Comparison of ENCODE assay signal across 9 mouse cellular contexts in genomic region chr8:81341191-81341590, GRCm38 (mm10). TPM values are rescaled to one million over a fixed set of nuclear protein-coding genes. Genes with fewer than 3 reads are reported as not detected.
DNase-seq lines count a peak whose midpoint lies in the region; ATAC-seq and TF ChIP-seq lines count a peak whose summit lies in the region.
"Had no signal": no experiment of that assay in that cellular context is flagged by ENCODE, and none has a peak within 500 bp of the region (broad histone marks: within the 10 kb centered on the region; RNA-seq: fewer than 3 reads in every experiment).

No protein-coding gene starts in this region.

- peaks cover 4% of the 10 kb centered on the region; the same call in 1 of the 2 replicates for H3K27me3 ChIP-seq in heart, embryonic 16.5 days (ENCODE audit: control insufficient read depth, insufficient read depth, low read length)
- no peaks in the 10 kb centered on the region; the same call in 1 of the 2 replicates for H3K27me3 ChIP-seq in heart, adult 2 months (ENCODE audit: control insufficient read depth, insufficient read depth, low read length)
- peaks cover 8% of the 10 kb centered on the region for H3K27me3 ChIP-seq in embryonic facial prominence, embryonic 13.5 days
- H3K27me3 ChIP-seq in intestine, embryonic 16.5 days (replicated peaks; ENCODE audit: control insufficient read depth, insufficient read depth, low read length), result peaks cover 2% of the 10 kb centered on the region; the same call in 1 of the 2 replicates
- H3K27me3 ChIP-seq in midbrain, embryonic 12.5 days, result peaks cover 10% of the 10 kb centered on the region

- H3K79me2 ChIP-seq in heart, adult 2 months (replicated peaks; ENCODE audit: control insufficient read depth, insufficient read depth, low read length), result no peaks in the 10 kb centered on the region

- intact Hi-C loops in heart, adult 2 months (cut with DNase I), result loop anchor here (10.0 kb wide), 2 partner anchors 684 to 1504 kb away; no protein-coding TSS in a partner anchor

- DNase-seq in heart, adult 2 months, result no peak
- no peak for DNase-seq in right cerebral cortex, postnatal 36 days (ENCODE audit: low spot score in 2 of 2)
- DNase-seq in urinary bladder, adult 18-20 months (ENCODE audit: low spot score in 2 of 2), result no peak
- no peak for DNase-seq in kidney, adult 11 months

- 45% methylated on average over 5 of the region's 5 CpGs for whole genome bisulfite sequencing in heart, embryonic 16.5 days
- WGBS in heart, adult 2 months, result 52% methylated on average over 5 of the region's 5 CpGs
- WGBS in embryonic facial prominence, embryonic 13.5 days, result 45% methylated on average over 5 of the region's 5 CpGs
- 57% methylated on average over 5 of the region's 5 CpGs for WGBS in intestine, embryonic 16.5 days
- 47% methylated on average over 5 of the region's 5 CpGs for WGBS in midbrain, embryonic 12.5 days

- TF ChIP-seq EP300 in heart, adult 2 months (IDR thresholded peaks at IDR 0.05; ENCODE audit: insufficient read depth, low read depth, low read length), result no peak

- H3K4me1 ChIP-seq in heart, embryonic 16.5 days (ENCODE audit: control insufficient read depth, insufficient read depth, low read length), result peaks cover 3% of the 10 kb centered on the region; the same call in 1 of the 2 replicates
- peaks cover 2% of the 10 kb centered on the region; the same call in 1 of the 2 replicates for H3K4me1 ChIP-seq in heart, adult 2 months (ENCODE audit: control insufficient read depth, insufficient read depth, low read length)
- H3K4me1 ChIP-seq in embryonic facial prominence, embryonic 13.5 days, result 0 out of 2 replicates have a peak, but pooled peaks cover 4% of the 10 kb centered on the region
- no peaks in the 10 kb centered on the region for H3K4me1 ChIP-seq in intestine, embryonic 16.5 days (ENCODE audit: control insufficient read depth, insufficient read depth, low read length)
- 0 out of 2 replicates have a peak, but pooled peaks cover 3% of the 10 kb centered on the region for H3K4me1 ChIP-seq in midbrain, embryonic 12.5 days

- ATAC-seq in heart, embryonic 16.5 days (replicated peaks; ENCODE audit: extremely low read depth, insufficient read depth, low FRiP score), result no peak
- ATAC-seq in embryonic facial prominence, embryonic 13.5 days (ENCODE audit: insufficient number of reproducible peaks, insufficient read depth, low FRiP score, low TSS enrichment, low read depth), result no peak
- no peak for ATAC-seq in intestine, embryonic 16.5 days
- ATAC-seq in midbrain, embryonic 12.5 days (ENCODE audit: low FRiP score, low read depth), result peak; percentile 7; the same call in 1 of the 2 replicates

- no peak overlapping the region for H3K9ac ChIP-seq in heart, embryonic 16.5 days (ENCODE audit: low read length)
- H3K9ac ChIP-seq in heart, adult 2 months (ENCODE audit: low read depth, low read length), result no peak overlapping the region
- no peak overlapping the region for H3K9ac ChIP-seq in embryonic facial prominence, embryonic 13.5 days
- H3K9ac ChIP-seq in intestine, embryonic 16.5 days (ENCODE audit: low read depth, low read length), result no peak overlapping the region
- H3K9ac ChIP-seq in midbrain, embryonic 12.5 days (replicated peaks), result no peak overlapping the region

- no peak for TF ChIP-seq CTCF in heart, adult 2 months (IDR thresholded peaks at IDR 0.05)

- H3K4me2 ChIP-seq in heart, embryonic 16.5 days (ENCODE audit: low read depth, low read length), result peak overlapping the region; percentile 93
- H3K4me2 ChIP-seq in embryonic facial prominence, embryonic 13.5 days, result peak overlapping the region; percentile 95
- H3K4me2 ChIP-seq in intestine, embryonic 16.5 days (ENCODE audit: low read depth, low read length), result peak overlapping the region; percentile 99
- H3K4me2 ChIP-seq in midbrain, embryonic 12.5 days (replicated peaks), result peak overlapping the region; percentile 97

- H3K36me3 ChIP-seq in heart, embryonic 16.5 days (ENCODE audit: control insufficient read depth, insufficient read depth), result no peaks in the 10 kb centered on the region
- no peaks in the 10 kb centered on the region for H3K36me3 ChIP-seq in heart, adult 2 months (ENCODE audit: control insufficient read depth, insufficient read depth, low read length)
- no peaks in the 10 kb centered on the region for H3K36me3 ChIP-seq in embryonic facial prominence, embryonic 13.5 days
- H3K36me3 ChIP-seq in intestine, embryonic 16.5 days (ENCODE audit: control insufficient read depth, insufficient read depth, low read length), result no peaks in the 10 kb centered on the region
- no peaks in the 10 kb centered on the region for H3K36me3 ChIP-seq in midbrain, embryonic 12.5 days

- H3K9me3 ChIP-seq in heart, embryonic 16.5 days (replicated peaks; ENCODE audit: control insufficient read depth, low read length), result peaks cover 3% of the 10 kb centered on the region; the same call in 1 of the 2 replicates
- H3K9me3 ChIP-seq in embryonic facial prominence, embryonic 13.5 days, result no peaks in the 10 kb centered on the region; the same call in 1 of the 2 replicates
- no peaks in the 10 kb centered on the region for H3K9me3 ChIP-seq in intestine, embryonic 16.5 days (ENCODE audit: control insufficient read depth, low read length)
- no peaks in the 10 kb centered on the region for H3K9me3 ChIP-seq in midbrain, embryonic 12.5 days

- TF ChIP-seq POLR2A in heart, adult 2 months (IDR thresholded peaks at IDR 0.05; ENCODE audit: insufficient read depth, low read depth, low read length), result no peak

- no peak overlapping the region for H3K27ac ChIP-seq in heart, embryonic 16.5 days (ENCODE audit: low read length)
- no peak overlapping the region for H3K27ac ChIP-seq in heart, adult 2 months
- no peak overlapping the region for H3K27ac ChIP-seq in embryonic facial prominence, embryonic 13.5 days
- no peak overlapping the region for H3K27ac ChIP-seq in intestine, embryonic 16.5 days (ENCODE audit: low read length)
- H3K27ac ChIP-seq in midbrain, embryonic 12.5 days (replicated peaks), result no peak overlapping the region

- peak overlapping the region; percentile 61 for H3K4me3 ChIP-seq in heart, embryonic 16.5 days (ENCODE audit: low read length)
- H3K4me3 ChIP-seq in heart, adult 2 months, result no peak overlapping the region
- H3K4me3 ChIP-seq in embryonic facial prominence, embryonic 13.5 days, result peak overlapping the region; percentile 60; the same call in 1 of the 2 replicates
- H3K4me3 ChIP-seq in intestine, embryonic 16.5 days (ENCODE audit: low read length), result peak overlapping the region; percentile 67
- peak overlapping the region; percentile 66 for H3K4me3 ChIP-seq in midbrain, embryonic 12.5 days
- H3K4me3 ChIP-seq: myocyte had no signal

RNA-seq across cellular contexts. Expression of gene Inpp4b, which starts 1.2 kb away (rescaled TPM):
- polyA plus RNA-seq in heart, embryonic 16.5 days (2015; fragmentation: Nextera tagmentation; extraction: Ambion mirVana), result 12.2 and 13.6 TPM in 2 replicates
- 10 to 100 TPM; 68.9 to 73.4 TPM for total RNA-seq in heart, adult 2 months (2021)
- 7.3 and 26.7 TPM in 2 replicates for polyA plus RNA-seq in heart, adult 2 months (2012; rRNA removed)
- 13.3 and 14.1 TPM in 2 replicates for polyA plus RNA-seq in embryonic facial prominence, embryonic 13.5 days (2015; fragmentation: Nextera tagmentation; extraction: Ambion mirVana)
- polyA plus RNA-seq in intestine, embryonic 16.5 days (2015; fragmentation: Nextera tagmentation; extraction: Ambion mirVana), result 6.0 and 6.6 TPM in 2 replicates
- 5.0 and 5.7 TPM in 2 replicates for polyA plus RNA-seq in midbrain, embryonic 12.5 days (2016; fragmentation: Nextera tagmentation; extraction: Ambion mirVana)
